Mouse (Mus musculus) forebrain, embryonic 11.5 days (tissue): ENCODE data around the gene Cd200. TPM values are rescaled to one million over a fixed set of nuclear protein-coding genes. Genes with fewer than 3 reads are reported as not detected.
A peak's percentile ranks its signal among the peaks of the same experiment; 100 is the strongest.
"Not testable (repeated sequence)": the region's sequence is repeated elsewhere in the genome, so short reads cannot be mapped to it uniquely, and the experiment has no call there.

Source experiments
- ATAC-seq: fragments of 200-750 bp; cut with Nextera tagmentation; replicated peaks from 2 replicates; pipeline ENCODE4 v1.8.0; 2017; ENCODE audit warnings: moderate TSS enrichment; ENCODE audit not compliant: low FRiP score
- DNase-seq: peaks from one replicate; pipeline ENCODE4 v3.0.0-alpha.2; 2017; ENCODE audit warnings: low spot score
- H3K27ac ChIP-seq: fragments of 300-500 bp; sonication (generic); 2 replicates; pipeline ENCODE4 v1.5.1; 2014; ENCODE audit warnings: low read depth, low read length
- H3K27me3 ChIP-seq: fragments of 300-500 bp; sonication (generic); 2 replicates; pipeline ENCODE4 v1.6.1; 2014; ENCODE audit warnings: mild to moderate bottlenecking, low read length, mixed read lengths; ENCODE audit not compliant: control insufficient read depth, insufficient read depth
- H3K36me3 ChIP-seq: fragments of 300-500 bp; sonication (generic); 2 replicates; pipeline ENCODE4 v1.6.1; 2014; ENCODE audit warnings: mild to moderate bottlenecking, low read length, moderate library complexity, mixed read lengths; ENCODE audit not compliant: control insufficient read depth, insufficient read depth
- H3K4me1 ChIP-seq: fragments of 300-500 bp; sonication (generic); replicated peaks from 2 replicates; pipeline ENCODE4 v1.6.1; 2014; ENCODE audit warnings: low read length, mixed read lengths; ENCODE audit not compliant: control insufficient read depth, insufficient read depth
- H3K4me2 ChIP-seq: fragments of 300-500 bp; sonication (generic); 2 replicates; pipeline ENCODE4 v1.6.1; 2014; ENCODE audit warnings: low read depth, mild to moderate bottlenecking, low read length, moderate library complexity, mixed read lengths; ENCODE audit not compliant: severe bottlenecking
- H3K4me3 ChIP-seq: fragments of 300-500 bp; sonication (generic); 2 replicates; pipeline ENCODE4 v1.5.1; 2014; ENCODE audit warnings: low read depth, low read length
- H3K9ac ChIP-seq: fragments of 300-500 bp; sonication (generic); 2 replicates; pipeline ENCODE4 v1.6.1; 2014; ENCODE audit warnings: low read length
- H3K9me3 ChIP-seq: fragments of 300-500 bp; sonication (generic); 2 replicates; pipeline ENCODE4 v1.6.1; 2016; ENCODE audit warnings: low read length, mixed read lengths; ENCODE audit not compliant: control insufficient read depth
- WGBS: fragments of 180-500 bp; shearing (Covaris S2); extraction: QIAGEN DNeasy Blood & Tissue Kit; methylation state at CpG from one replicate; pipeline ENCODE4 v1.1.7; 2014; 5-methylcytosine and 5-hydroxymethylcytosine counted together
- polyA plus RNA-seq: library from polyadenylated mRNA; unstranded; fragments of >200 nt; fragmentation: Nextera tagmentation; extraction: Ambion mirVana; gene quantifications from 2 replicates; pipeline ENCODE4 v1.2.1, GENCODE M21; 2014

The Cd200 gene
- polyA plus RNA-seq, 1 experiment from 2014 or later, result 27.3 TPM

- not testable (repeated sequence) for H3K27me3 ChIP-seq, H3K4me2 ChIP-seq, H3K4me1 ChIP-seq, H3K9me3 ChIP-seq, H3K9ac ChIP-seq, H3K27ac ChIP-seq, H3K4me3 ChIP-seq, ATAC-seq, H3K36me3 ChIP-seq, DNase-seq
- 92% methylated on average over 5 of the region's 5 CpGs for WGBS
These were observed 50.4 kb downstream of the Cd200 start for GRCm38 (mm10) chr16:45358441-45358840.

- Histone ChIP-seq H3K9me3 (no peaks in the 10 kb centered on the region), H3K27ac (no peak overlapping the region), H3K36me3 (no peaks in the 10 kb centered on the region), H3K27me3 (no peaks in the 10 kb centered on the region), H3K4me3 (no peak overlapping the region), H3K4me1 (no peaks in the 10 kb centered on the region), H3K9ac (no peak overlapping the region), H3K4me2 (no peak overlapping the region)
- WGBS, result 85% methylated on average over 1 of the region's 1 CpGs
- DNase-seq, result no peak
- ATAC-seq, result no peak
These were observed 51.7 kb downstream of the Cd200 start for GRCm38 (mm10) chr16:45357134-45357533.

- peak; percentile 79; the same call in 1 of the 2 replicates for ATAC-seq
- Histone ChIP-seq H3K9ac (no peak overlapping the region), H3K4me3 (no peak overlapping the region), H3K4me1 (no peaks in the 10 kb centered on the region), H3K4me2 (no peak overlapping the region), H3K27me3 (no peaks in the 10 kb centered on the region), H3K27ac (no peak overlapping the region), H3K9me3 (no peaks in the 10 kb centered on the region), H3K36me3 (no peaks in the 10 kb centered on the region)
- peak; percentile 79 for DNase-seq
These were observed 56.0 kb downstream of the Cd200 start for GRCm38 (mm10) chr16:45352875-45353274.

GRCm38 (mm10) chr16:45350767-45351166 is 58.1 kb downstream of the Cd200 start:
- no peak overlapping the region for H3K9ac ChIP-seq
- WGBS, result 53% methylated on average over 4 of the region's 4 CpGs
- H3K27me3 ChIP-seq, result no peaks in the 10 kb centered on the region
- H3K4me2 ChIP-seq, result no peak overlapping the region
- no peak overlapping the region for H3K4me3 ChIP-seq
- H3K36me3 ChIP-seq, result no peaks in the 10 kb centered on the region
- no peak for ATAC-seq
- no peaks in the 10 kb centered on the region for H3K4me1 ChIP-seq
- no peaks in the 10 kb centered on the region for H3K9me3 ChIP-seq
- no peak for DNase-seq
- H3K27ac ChIP-seq, result no peak overlapping the region

- H3K27ac ChIP-seq, result no peak overlapping the region
- no peaks in the 10 kb centered on the region for H3K4me1 ChIP-seq
- H3K4me3 ChIP-seq, result no peak overlapping the region
- 80% methylated on average over 3 of the region's 3 CpGs for WGBS
- DNase-seq (no peak), ATAC-seq (no peak)
- no peaks in the 10 kb centered on the region for H3K36me3 ChIP-seq
- H3K9ac ChIP-seq, result no peak overlapping the region
- no peaks in the 10 kb centered on the region for H3K9me3 ChIP-seq
- no peak overlapping the region for H3K4me2 ChIP-seq
- no peaks in the 10 kb centered on the region for H3K27me3 ChIP-seq
These were observed 59.1 kb downstream of the Cd200 start for GRCm38 (mm10) chr16:45349523-45350298.

- not testable (repeated sequence) for H3K4me2 ChIP-seq, ATAC-seq, H3K9me3 ChIP-seq, H3K27me3 ChIP-seq, H3K9ac ChIP-seq, H3K36me3 ChIP-seq, H3K27ac ChIP-seq, H3K4me1 ChIP-seq, H3K4me3 ChIP-seq, DNase-seq
- WGBS, result 87% methylated on average over 4 of the region's 9 CpGs
These were observed 60.6 kb downstream of the Cd200 start for GRCm38 (mm10) chr16:45348238-45348637.

GRCm38 (mm10) chr16:45346930-45347387 is 61.9 kb downstream of the Cd200 start:
- H3K27me3 ChIP-seq, result no peaks in the 10 kb centered on the region
- no peak overlapping the region for H3K27ac ChIP-seq
- no peak for DNase-seq
- no peak for ATAC-seq
- 94% methylated on average over 5 of the region's 5 CpGs for WGBS
- no peak overlapping the region for H3K4me2 ChIP-seq
- no peaks in the 10 kb centered on the region for H3K9me3 ChIP-seq
- H3K36me3 ChIP-seq, result no peaks in the 10 kb centered on the region
- H3K9ac ChIP-seq, result no peak overlapping the region
- no peak overlapping the region for H3K4me3 ChIP-seq
- H3K4me1 ChIP-seq, result no peaks in the 10 kb centered on the region

- Histone ChIP-seq H3K9ac (no peak overlapping the region), H3K27me3 (no peaks in the 10 kb centered on the region), H3K9me3 (no peaks in the 10 kb centered on the region), H3K4me3 (no peak overlapping the region), H3K4me2 (no peak overlapping the region), H3K36me3 (no peaks in the 10 kb centered on the region), H3K4me1 (no peaks in the 10 kb centered on the region), H3K27ac (no peak overlapping the region)
- 98% methylated on average over 2 of the region's 2 CpGs for WGBS
- ATAC-seq, result no peak
- DNase-seq, result no peak
These were observed 62.5 kb downstream of the Cd200 start for GRCm38 (mm10) chr16:45346367-45346766.

- no peak for DNase-seq
- Histone ChIP-seq H3K4me2 (no peak overlapping the region), H3K27ac (no peak overlapping the region), H3K4me1 (no peaks in the 10 kb centered on the region), H3K27me3 (no peaks in the 10 kb centered on the region), H3K4me3 (no peak overlapping the region), H3K9me3 (no peaks in the 10 kb centered on the region), H3K36me3 (no peaks in the 10 kb centered on the region), H3K9ac (no peak overlapping the region)
- WGBS, result 61% methylated on average over 2 of the region's 2 CpGs
- ATAC-seq, result no peak
These were observed 64.0 kb downstream of the Cd200 start for GRCm38 (mm10) chr16:45344879-45345278.
